Mouse (Mus musculus) MN1 (cell line): Measurements from ENCODE around the gene Zswim7.

Experiments used
- DNase-seq: peaks from one replicate; pipeline ENCODE4 v3.0.0-alpha.2; 2016; ENCODE audit warnings: low spot score

Zswim7 gene

DNA sequence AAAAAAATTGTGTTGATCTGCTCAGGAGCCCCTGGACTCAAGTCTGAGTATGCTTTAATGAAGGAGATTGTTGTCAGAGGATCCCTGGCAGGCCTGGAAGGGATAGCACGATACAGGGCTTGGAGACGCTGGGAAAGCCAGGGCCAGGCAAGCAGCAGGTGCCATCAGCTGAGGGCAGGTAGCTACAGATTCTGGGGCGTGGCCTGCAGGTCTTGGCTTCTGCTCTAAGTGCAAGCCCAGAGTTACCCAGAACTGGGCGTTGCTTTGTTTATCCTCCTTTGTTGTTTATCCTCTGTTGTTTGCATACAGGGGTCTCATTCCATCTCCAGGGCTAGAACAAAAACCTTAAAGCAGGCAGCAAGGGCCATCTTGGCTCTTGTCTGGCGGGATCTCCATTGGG is 27.8 kb downstream of the Zswim7 start:
- no peak for DNase-seq

DNA sequence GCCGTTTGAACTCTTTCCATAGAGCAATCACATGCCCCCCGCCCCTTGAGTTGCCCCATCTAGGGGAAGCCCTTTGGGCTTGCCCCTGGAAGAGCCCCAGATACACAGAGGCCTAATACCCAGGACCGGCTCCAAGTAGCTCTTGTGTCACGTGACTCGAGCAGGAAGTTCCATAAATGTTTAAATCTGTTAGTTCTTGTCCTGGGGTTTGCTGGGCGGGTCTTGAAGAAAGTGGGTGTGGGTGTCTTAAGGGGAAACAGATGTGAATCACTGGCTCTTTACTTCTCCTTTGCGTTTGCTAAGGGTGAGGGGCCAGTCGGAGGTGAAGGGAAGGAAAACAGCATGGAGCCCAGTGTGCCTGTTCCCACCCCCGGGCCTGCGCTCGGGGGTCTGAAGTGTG is 30.1 kb downstream of the Zswim7 start:
- DNase-seq = no peak

DNA sequence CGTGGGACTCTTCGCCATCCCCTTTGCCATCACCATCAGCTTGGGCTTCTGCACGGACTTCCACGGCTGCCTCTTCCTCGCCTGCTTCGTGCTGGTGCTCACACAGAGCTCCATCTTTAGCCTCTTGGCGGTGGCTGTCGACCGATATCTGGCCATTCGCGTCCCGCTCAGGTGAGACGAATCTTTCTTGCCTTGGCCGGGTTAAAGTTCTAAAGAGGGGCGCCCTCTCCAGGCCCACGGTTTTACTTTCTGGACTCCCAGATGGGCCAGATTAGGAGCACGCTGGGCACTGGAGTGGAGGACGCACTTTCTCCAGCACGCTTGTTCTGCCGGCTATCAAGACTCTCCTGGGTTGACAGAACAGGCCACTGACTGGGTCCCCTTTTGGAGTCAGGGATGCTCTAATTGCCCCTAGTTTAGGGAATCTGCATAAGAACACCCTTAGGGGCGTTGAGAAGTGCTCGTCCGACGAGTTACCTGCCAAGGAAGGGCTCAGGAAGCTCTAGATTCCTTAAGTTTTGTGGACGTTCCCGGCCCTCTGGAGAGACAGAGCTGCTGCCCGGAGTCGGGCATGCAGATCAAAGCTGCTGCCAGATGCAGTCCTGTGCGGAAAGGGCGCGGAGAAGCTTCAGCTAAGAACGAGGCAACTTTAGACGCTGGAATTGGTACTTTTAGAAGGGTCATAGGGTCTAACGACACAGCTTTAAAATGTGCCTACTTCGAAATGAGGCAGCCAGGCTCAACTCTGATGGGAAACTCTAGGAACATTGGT is 31.7 kb downstream of the Zswim7 start:
- DNase-seq = no peak

DNA sequence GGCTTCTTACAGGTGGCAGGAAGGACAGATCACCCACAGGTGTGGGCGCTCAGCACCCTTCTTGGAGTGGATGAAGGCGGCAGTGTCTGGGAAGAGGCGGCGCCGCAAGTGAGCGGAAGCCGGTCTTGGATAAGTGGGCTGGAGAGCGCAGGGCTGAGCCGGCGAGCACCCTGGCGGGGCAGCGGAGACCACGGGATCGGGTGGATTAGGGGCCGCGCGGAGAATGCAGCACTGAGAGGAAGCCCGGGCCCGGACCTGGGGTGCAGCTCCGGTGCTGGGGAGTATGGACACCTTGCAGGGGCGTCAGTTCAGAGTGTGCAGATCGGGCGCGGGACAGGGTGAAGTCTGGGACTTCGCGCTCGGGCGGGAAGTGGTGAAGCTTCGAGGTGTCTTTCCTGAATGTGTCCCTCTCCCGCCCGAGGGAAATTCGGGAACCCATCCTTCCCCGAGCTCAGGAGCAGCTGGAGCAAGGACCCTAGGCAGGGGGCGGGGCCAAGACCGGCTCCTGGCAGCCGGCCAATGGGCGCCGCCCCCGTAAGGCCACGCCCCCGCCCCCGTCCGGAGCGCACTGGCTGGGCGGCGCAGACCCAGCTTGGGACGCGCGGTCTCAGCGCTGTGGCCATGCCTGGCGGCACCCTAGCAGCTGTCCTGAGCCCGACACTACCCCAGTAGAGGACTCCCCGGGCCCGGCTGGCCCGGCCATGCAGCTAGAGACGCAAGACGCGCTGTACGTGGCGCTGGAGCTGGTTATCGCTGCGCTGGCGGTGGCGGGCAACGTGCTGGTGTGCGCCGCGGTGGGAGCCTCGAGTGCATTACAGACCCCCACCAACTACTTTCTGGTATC is 32.6 kb downstream of the Zswim7 start, which contains the start of gene Adora2b:
Gene Adora2b, plus strand, starts transcription at position 584 of the 844 bp plus-strand sequence.
- no peak for DNase-seq

DNA sequence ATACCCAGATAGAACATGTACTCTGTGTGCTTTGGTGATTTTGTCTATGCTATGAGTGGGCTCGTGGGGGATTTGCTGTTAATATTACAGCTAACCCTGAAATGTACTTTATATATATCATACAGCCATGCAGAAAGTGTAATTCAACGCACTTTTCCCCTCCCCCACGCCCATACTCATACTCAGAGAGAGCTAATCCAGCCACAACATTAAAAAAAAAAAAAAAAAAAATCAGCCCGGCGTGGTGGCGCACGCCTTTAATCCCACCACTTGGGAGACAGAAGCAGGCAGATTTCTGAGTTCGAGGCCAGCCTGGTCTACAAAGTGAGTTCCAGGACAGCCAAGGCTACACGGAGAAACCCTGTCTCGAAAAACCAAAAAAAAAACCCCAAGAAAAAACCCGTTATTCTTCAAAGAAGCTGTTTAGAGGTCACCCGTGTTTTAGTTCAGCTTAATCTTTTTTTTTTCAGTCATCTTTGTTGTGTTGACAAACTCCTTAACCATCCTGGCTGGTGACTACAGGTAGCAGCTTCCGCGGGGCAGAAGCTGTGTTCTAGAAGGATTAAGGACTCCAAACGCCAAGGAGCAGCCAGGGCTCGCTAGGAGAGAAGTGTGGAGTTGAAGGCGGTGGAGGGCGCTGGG is 33.3 kb downstream of the Zswim7 start:
- no peak for DNase-seq

DNA sequence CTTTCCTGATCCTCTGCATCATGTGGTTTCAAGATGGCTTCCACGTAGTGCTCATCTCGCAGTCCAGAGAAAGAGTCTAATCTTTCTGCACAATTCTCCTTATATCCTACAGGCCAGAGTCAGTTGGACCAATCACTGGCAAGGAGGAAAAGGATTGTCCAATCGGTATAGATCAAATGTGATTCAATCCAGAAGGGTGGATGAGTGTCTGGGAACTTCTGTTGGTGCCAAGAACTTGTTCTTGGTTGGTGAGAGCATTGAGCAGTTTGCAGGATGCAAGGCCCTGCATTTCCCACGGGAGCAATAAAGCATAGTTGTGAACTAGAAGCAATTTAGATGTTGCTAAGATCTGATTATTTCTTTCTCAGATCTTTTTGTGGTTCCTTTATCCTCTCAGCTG is 36.7 kb downstream of the Zswim7 start:
- DNase-seq = peak; percentile 22

DNA sequence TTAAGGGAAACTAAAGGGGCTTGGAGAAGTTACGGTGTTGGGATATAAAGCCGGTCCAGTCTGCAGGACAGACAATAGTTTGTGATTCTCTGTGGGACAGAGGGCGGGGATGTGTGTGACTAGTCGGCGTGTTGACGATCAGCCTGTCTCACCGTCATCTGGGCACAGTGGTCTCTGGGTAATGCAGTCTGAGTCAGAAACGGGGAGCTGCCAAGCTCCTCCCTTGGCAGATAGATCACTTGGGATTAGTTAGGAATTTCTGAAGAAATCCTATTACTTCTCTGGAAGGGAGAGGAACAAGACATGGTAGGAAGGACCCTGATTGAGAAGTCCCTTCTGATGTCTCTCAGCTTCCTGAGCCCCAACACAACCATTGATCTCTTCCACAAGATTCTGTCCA is 37.3 kb downstream of the Zswim7 start:
- DNase-seq = no peak

DNA sequence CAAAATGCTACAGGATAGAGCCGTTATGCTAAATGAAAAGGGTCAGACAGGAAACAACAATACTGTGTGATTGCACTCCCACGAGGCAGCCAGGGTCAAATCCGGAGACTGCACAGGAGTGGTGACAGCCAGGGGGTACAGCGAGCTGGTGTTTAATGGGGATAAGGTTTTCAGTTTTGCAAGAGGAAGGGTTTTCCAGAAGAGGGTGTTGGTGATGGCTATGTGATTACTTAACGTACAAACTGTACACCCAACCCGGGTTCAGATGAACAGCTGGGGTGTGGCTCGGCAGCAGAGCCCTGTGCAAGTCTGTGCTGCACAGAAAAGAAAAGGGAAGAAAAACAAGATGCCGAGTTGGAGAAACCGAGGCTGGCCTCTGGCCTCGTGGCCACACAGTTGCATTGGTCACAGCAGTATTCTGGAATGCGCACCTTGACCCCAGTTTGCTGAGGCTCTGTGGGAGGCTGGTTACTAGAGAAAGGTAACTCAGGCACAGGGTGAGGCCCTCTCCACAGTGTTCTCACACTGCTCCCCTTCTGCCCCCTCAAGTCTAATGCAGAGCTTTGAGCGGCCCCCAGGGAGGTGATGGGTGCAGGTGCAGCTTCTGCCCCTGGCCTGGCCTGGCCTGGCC is 40.4 kb downstream of the Zswim7 start:
- DNase-seq = no peak

DNA sequence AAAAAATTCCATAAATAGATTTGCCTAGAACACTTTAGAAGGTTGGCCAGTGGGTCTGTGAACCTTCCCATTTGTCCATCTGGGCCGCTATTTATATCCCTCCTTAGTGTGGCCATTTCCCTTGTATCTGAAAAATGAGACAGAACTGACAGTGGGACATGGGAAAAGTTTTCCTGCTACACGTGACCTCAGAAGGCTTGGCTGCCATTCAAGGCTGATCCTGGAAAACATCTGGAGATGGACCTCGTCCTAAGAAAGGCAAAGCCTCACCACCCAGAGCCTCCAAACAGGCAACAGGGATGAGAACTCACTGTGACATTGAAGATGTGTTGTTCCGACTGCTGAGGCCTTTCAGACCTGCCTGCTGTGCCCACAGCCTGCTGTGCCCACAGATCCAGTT is 56.4 kb downstream of the Zswim7 start:
- no peak for DNase-seq

DNA sequence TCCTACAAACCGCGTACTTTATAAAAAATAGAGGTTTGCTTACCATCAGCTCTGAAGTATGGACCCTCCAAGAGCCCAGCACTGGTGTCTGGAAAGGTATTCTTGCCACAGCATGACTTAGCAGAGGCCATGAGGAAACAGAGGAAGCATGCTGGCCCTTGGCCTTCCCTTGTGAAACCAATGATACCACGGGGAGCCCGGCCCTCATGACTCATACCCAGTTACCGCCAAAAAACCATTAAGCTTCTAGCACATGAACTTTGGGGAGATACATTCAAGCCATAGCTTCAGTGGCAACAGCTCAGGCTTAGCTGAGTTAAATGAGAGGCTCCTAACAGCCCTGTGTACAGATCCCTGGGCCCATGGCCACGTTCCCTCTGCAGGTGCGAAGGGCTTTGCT is 57.2 kb downstream of the Zswim7 start:
- DNase-seq = no peak

DNA sequence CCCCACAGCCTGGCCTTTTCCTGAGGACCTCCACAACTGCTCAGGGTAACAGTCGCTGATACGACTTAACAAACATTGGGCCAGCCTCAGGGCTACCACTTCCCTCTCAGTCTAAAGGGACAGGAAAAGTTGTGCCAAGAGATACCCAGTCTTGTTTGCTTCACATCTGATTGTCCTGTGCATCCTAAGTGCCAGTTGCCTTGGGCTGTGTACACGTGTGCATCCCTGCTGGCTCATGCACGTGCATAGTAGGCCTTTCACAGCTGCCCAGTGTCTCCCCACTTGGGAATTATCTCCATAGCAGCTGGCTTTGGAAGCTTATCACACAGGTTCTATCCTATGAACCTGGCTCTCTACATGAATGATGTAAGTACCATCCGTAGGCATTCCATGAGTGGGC is 57.8 kb downstream of the Zswim7 start:
- no peak for DNase-seq

DNA sequence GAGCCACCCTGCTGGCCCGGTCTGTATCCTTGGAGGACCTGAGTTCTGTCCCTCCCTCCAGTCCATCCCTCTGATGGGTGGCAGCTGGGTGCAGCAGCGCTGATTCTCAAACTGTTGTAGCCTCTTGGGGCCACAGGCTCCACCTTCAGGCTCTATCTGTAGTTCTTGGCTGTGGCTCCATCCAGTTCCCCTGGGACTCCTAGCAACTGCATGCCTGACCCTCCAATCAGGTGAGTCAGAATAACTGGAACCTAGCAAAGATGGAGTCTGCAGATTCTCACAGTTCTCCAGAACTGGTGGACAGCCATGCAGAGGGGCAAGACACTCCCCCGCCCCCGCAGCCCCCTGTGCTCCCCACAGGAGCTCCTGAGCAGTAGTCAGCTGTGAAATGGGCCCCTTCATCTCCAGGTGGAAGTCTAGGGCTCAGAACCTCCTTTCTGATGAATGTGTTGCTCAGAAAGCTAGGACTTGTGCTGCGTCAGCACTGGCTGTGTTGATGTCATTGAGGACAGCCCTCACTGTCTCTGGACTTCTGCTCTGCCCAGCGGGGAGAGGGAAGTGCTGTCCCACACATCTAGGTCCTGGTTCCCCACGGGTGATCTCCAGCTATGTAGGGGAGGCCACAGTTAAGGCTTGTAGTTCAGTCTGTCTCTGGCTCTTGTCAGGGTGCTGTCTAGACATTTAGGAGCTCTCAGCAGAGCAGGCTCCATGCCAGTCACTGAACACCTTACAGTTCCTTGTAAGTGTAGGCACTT is 60.2 kb downstream of the Zswim7 start:
- peak; percentile 39 for DNase-seq

DNA sequence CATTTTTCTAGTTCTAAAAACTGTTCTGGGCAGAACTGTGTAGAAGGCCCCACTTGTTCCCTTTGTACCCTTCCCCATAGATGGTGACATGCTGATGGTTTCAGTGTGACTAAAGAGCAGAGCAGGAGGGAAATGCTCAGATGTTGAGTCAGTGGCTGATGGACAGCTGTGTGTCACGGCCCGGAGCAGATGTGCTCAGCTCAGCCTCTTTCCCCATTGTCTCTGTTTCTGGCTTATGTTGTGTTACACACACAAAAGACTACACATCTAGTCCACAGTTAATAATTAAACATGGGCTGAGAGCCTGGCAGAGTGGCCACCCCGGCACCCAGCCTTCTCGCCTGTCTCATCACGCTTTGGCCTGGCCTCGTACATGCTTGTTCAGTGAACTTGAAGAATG is 63.4 kb downstream of the Zswim7 start:
- no peak for DNase-seq
